Mouse (Mus musculus) heart, postnatal 0 days (tissue): ENCODE data around the gene Ncln.

Experiments
- CTCF ChIP-seq: IDR thresholded peaks from 2 replicates; pipeline ENCODE4 v1.5.1; 2016; ENCODE audit warnings: antibody characterized with exemption, control low read depth, low read depth
- EP300 ChIP-seq: IDR thresholded peaks from 2 replicates; pipeline ENCODE4 v1.6.1; 2016; ENCODE audit warnings: antibody characterized with exemption, low read depth

GRCm38 (mm10) chr10:81523142-81523541, 26.9 kb upstream of the Ncln start:
- no peak for TF ChIP-seq CTCF
- no peak for TF ChIP-seq EP300
